Mouse (Mus musculus) liver, embryonic 13.5 days (tissue): Measurements from ENCODE around the gene Card10. TPM values are rescaled to one million over a fixed set of nuclear protein-coding genes. Genes with fewer than 3 reads are reported as not detected.

Experiments used
- ATAC-seq: fragments of 200-750 bp; cut with Nextera tagmentation; 2 replicates; pipeline ENCODE4 v1.8.0; 2017; ENCODE audit warnings: low read depth, mild to moderate bottlenecking, moderate number of reproducible peaks, moderate library complexity
- DNase-seq: peaks from one replicate; pipeline ENCODE4 v3.0.0; 2022
- H3K27ac ChIP-seq: fragments of 300-500 bp; sonication (generic); 2 replicates; pipeline ENCODE4 v1.5.1; 2015; ENCODE audit warnings: moderate library complexity, mild to moderate bottlenecking, inconsistent platforms
- H3K27me3 ChIP-seq: fragments of 300-500 bp; sonication (generic); 2 replicates; pipeline ENCODE4 v1.6.1; 2015; ENCODE audit warnings: mild to moderate bottlenecking, inconsistent platforms
- H3K36me3 ChIP-seq: fragments of 300-500 bp; sonication (generic); 2 replicates; pipeline ENCODE4 v1.6.1; 2015; ENCODE audit warnings: mild to moderate bottlenecking, inconsistent platforms
- H3K4me1 ChIP-seq: fragments of 300-500 bp; sonication (generic); replicated peaks from 2 replicates; pipeline ENCODE4 v1.6.1; 2015; ENCODE audit warnings: inconsistent platforms
- H3K4me2 ChIP-seq: fragments of 300-500 bp; sonication (generic); 2 replicates; pipeline ENCODE4 v1.6.1; 2015; ENCODE audit warnings: inconsistent platforms, mild to moderate bottlenecking, moderate library complexity
- H3K4me3 ChIP-seq: fragments of 300-500 bp; sonication (generic); replicated peaks from 2 replicates; pipeline ENCODE4 v1.5.1; 2015; ENCODE audit warnings: mild to moderate bottlenecking, inconsistent platforms
- H3K9ac ChIP-seq: fragments of 300-500 bp; sonication (generic); 2 replicates; pipeline ENCODE4 v1.6.1; 2015; ENCODE audit warnings: mild to moderate bottlenecking, inconsistent platforms
- H3K9me3 ChIP-seq: fragments of 300-500 bp; sonication (generic); replicated peaks from 2 replicates; pipeline ENCODE4 v1.6.1; 2016; ENCODE audit warnings: inconsistent platforms
- WGBS: fragments of 180-500 bp; shearing (Covaris S2); methylation state at CpG from one replicate; pipeline ENCODE4 v1.1.7; 2015; ENCODE audit not compliant: insufficient replicate concordance; 5-methylcytosine and 5-hydroxymethylcytosine counted together
- polyA plus RNA-seq: library from polyadenylated mRNA; unstranded; fragments of >200 nt; fragmentation: Nextera tagmentation; extraction: Ambion mirVana; gene quantifications from 2 replicates; pipeline ENCODE4 v1.2.1, GENCODE M21; 2015

The Card10 gene
- polyA plus RNA-seq, 1 experiment from 2014 or later, result 1.1 TPM

DNA sequence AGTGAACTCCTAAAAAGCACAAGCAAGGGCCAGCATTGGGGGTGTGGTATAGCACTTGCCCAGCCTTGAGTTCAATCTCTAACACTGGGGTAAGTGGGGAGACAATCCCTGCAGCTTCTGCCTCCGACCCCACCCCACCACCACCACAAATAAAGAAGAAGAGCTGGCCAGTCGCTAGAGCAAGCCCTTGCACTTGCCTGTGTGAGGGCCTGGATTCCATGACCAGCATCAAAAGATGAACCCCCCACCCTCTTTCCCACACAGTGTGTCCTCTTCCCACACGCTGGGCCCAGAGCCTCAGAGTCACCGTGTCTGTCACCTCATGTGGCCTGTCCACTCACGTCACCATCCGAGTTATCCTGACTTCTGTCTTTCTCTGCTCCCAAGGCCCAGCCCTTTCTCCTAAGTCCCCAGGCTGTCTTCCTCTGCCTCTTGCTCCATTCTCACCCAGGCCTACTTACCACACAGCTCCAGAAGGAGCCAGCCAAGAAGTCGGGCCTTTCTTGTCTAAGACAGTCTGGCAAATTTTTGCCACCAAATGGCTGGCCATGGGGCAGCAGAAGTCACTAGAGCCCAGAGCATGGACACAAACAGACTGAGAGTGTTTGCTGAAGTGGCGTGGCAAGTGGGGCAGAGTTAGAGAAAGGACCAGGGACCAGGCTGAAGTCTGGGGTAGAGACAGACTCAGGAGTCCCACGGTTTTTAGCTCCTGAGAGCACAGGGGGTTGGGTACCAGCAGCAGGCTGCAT, 32.4 kb downstream of the Card10 start:
- peak overlapping the region; percentile 79 for H3K4me2 ChIP-seq
- H3K9me3 ChIP-seq, result peaks cover 8% of the 10 kb centered on the region
- H3K27ac ChIP-seq, result no peak overlapping the region
- no peak overlapping the region for H3K4me3 ChIP-seq
- no peaks in the 10 kb centered on the region for H3K27me3 ChIP-seq
- 61% methylated on average over 9 of the region's 9 CpGs for WGBS
- no peak for ATAC-seq
- DNase-seq, result no peak
- H3K36me3 ChIP-seq, result peaks cover 8% of the 10 kb centered on the region
- no peak overlapping the region for H3K9ac ChIP-seq
- H3K4me1 ChIP-seq, result peaks cover 32% of the 10 kb centered on the region

DNA sequence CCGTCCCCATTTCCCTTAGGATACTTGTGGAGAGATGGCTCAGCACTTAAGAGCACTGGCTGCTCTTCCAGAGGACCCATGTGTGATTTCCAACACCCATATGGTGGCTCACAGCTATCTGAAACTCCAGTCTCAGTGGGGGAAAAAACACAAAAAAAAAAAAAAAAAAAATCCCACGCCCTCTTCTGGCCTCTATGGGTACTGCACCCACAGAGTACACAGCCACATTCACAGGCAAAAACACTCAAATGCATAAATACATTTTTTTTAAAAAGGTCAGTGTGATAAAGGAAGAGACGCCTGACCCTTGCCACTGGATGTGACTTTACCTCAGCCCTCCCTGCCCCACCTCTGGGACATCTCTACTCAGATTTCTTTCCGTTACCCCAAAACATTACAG, 33.8 kb downstream of the Card10 start:
- Histone ChIP-seq H3K4me3 (no peak overlapping the region), H3K9ac (no peak overlapping the region), H3K36me3 (peaks cover 8% of the 10 kb centered on the region), H3K9me3 (peaks cover 8% of the 10 kb centered on the region), H3K27me3 (no peaks in the 10 kb centered on the region), H3K4me2 (no peak overlapping the region), H3K4me1 (peaks cover 32% of the 10 kb centered on the region), H3K27ac (no peak overlapping the region)
- DNase-seq (no peak), ATAC-seq (no peak)
- 71% methylated on average over 4 of the region's 4 CpGs for WGBS

DNA sequence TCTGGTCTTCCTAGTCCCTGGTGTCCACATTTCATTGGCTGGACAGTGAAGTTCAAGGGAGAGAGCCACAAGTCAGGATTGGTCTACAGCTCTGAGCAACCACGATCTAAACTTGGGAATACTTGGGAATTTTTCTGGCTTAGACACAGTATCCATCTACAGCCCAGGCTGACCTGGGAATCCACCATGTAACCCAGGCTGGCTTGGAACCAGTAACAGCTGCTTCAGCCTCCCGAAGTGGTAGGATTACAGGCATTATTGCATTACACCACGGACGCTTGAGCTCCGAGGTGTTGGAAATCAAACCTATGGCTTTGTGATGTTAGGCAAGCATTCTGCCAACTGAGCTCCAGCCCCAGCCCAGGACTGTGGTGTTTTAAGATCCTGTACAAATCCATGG, 39.1 kb downstream of the Card10 start:
- no peak overlapping the region for H3K9ac ChIP-seq
- no peak overlapping the region for H3K4me2 ChIP-seq
- peaks cover 3% of the 10 kb centered on the region; the same call in 1 of the 2 replicates for H3K36me3 ChIP-seq
- DNase-seq, result no peak
- no peak overlapping the region for H3K27ac ChIP-seq
- no peaks in the 10 kb centered on the region for H3K9me3 ChIP-seq
- H3K4me1 ChIP-seq, result peaks cover 6% of the 10 kb centered on the region; the same call in 1 of the 2 replicates
- ATAC-seq, result no peak
- no peak overlapping the region for H3K4me3 ChIP-seq
- no peaks in the 10 kb centered on the region for H3K27me3 ChIP-seq
- 84% methylated on average over 5 of the region's 5 CpGs for WGBS

DNA sequence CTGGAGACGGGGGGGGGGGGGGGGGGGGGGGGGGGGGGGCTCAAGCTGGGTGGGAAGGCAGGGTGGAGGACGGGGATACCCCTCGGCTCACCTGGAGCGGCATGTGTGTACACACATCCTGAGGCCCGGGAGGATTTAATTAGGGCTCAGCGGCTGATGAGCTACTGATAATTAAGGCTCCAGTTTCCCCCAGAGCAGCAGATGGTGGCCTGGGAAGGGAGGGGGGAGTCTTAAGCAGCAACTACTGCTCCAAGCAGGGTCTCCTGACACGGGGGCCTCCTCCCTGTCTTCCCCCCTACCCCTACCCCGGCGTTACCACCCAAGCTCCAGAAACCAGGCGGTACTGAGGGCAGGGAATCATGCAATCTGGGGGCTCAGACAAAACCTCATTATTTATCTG, 39.6 kb downstream of the Card10 start:
- no peaks in the 10 kb centered on the region for H3K36me3 ChIP-seq
- WGBS, result 58% methylated on average over 9 of the region's 10 CpGs
- H3K27me3 ChIP-seq, result no peaks in the 10 kb centered on the region
- no peak overlapping the region for H3K9ac ChIP-seq
- no peaks in the 10 kb centered on the region for H3K9me3 ChIP-seq
- ATAC-seq (no peak), DNase-seq (no peak)
- no peak overlapping the region for H3K4me3 ChIP-seq
- peaks cover 6% of the 10 kb centered on the region; the same call in 1 of the 2 replicates for H3K4me1 ChIP-seq
- H3K27ac ChIP-seq, result no peak overlapping the region
- H3K4me2 ChIP-seq, result no peak overlapping the region

DNA sequence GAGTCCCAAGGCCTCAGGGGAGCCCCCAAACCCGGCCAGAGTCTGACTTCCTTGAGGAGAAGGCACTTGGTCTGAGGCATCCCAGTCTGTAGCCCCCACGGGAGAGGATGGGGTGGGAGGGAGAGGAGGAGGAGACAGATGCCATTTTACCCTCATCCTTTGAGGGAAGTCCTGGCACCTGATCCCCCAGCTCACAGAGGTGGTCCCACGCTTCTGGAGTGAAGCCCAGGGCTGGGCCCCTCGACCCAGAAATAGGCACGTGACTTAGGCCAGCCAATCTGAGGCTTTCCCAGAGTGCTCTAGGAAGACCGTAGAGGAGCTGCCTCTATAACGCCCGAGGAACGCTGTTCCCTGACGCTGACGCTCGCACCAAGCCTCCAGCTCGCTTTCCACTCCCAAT, 41.7 kb downstream of the Card10 start:
- no peak overlapping the region for H3K4me2 ChIP-seq
- ATAC-seq, result no peak
- H3K4me3 ChIP-seq, result no peak overlapping the region
- DNase-seq, result no peak
- no peaks in the 10 kb centered on the region for H3K9me3 ChIP-seq
- H3K4me1 ChIP-seq, result peaks cover 6% of the 10 kb centered on the region; the same call in 1 of the 2 replicates
- 68% methylated on average over 13 of the region's 13 CpGs for WGBS
- no peak overlapping the region for H3K27ac ChIP-seq
- H3K9ac ChIP-seq, result no peak overlapping the region
- H3K27me3 ChIP-seq, result no peaks in the 10 kb centered on the region
- no peaks in the 10 kb centered on the region for H3K36me3 ChIP-seq

DNA sequence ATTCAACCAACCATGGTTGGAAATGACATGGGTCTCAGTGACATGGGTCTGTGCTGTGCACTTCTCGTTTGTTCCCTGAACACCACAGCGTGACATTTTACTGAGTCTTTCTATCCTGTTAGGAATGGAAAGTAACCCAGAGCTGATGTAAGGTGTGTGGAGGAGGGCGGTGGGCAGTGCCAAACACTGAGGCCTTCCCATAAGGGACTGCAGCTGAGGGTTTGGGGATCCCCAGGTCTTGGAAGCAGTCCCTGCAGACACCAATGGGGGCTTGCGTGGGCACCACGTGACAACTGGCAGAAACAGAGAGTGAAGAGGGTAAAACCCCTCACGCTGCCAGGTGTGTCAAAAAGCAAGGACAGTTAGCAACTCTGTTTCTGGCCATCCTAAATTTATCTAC, 44.7 kb downstream of the Card10 start:
- Histone ChIP-seq H3K4me3 (no peak overlapping the region), H3K4me2 (no peak overlapping the region), H3K36me3 (no peaks in the 10 kb centered on the region), H3K4me1 (no peaks in the 10 kb centered on the region), H3K9ac (no peak overlapping the region), H3K27ac (no peak overlapping the region), H3K9me3 (no peaks in the 10 kb centered on the region), H3K27me3 (no peaks in the 10 kb centered on the region)
- DNase-seq (no peak), ATAC-seq (no peak)
- 75% methylated on average over 6 of the region's 6 CpGs for WGBS

DNA sequence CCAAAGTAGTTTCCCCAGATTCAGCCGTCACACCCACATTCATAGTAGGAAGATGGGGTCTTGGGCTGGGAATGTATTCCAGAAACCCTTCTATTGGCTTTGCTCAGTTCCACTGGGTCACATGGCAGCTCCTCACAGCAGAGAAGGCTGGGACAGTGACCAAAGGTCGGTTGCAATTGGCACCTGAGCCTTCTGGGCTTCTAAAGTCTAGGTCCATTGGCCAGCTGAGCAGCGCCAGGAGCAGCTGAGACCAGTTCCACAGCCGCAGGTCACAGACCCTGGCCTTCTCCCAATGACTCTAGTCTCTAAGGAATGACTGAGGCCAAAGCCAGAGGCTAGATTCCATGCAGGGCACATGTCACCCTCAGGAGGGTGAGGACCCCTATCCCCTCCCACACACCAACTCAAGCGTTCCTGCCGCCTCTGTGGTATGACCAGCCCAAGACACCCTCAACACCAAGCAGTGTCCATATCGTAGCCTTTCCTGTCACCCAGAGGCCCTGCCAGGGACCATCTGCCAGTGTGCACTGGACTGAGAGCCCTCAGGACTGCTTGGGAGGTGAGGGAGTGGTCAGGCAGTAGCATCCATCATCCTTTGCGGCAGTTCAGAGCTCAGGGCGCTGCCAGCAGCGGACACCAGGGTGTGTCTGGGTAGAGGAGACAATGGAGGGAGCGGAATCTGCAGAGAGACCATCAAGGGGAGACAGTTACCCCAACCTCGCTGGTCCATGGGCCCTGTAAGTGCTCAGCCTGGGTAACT, 46.7 kb downstream of the Card10 start:
- H3K4me1 ChIP-seq, result no peaks in the 10 kb centered on the region
- no peak for ATAC-seq
- no peak overlapping the region for H3K4me3 ChIP-seq
- WGBS, result 76% methylated on average over 12 of the region's 12 CpGs
- no peak overlapping the region for H3K4me2 ChIP-seq
- H3K9me3 ChIP-seq, result no peaks in the 10 kb centered on the region
- no peak overlapping the region for H3K27ac ChIP-seq
- H3K36me3 ChIP-seq, result no peaks in the 10 kb centered on the region
- DNase-seq, result no peak
- no peaks in the 10 kb centered on the region for H3K27me3 ChIP-seq
- no peak overlapping the region for H3K9ac ChIP-seq

DNA sequence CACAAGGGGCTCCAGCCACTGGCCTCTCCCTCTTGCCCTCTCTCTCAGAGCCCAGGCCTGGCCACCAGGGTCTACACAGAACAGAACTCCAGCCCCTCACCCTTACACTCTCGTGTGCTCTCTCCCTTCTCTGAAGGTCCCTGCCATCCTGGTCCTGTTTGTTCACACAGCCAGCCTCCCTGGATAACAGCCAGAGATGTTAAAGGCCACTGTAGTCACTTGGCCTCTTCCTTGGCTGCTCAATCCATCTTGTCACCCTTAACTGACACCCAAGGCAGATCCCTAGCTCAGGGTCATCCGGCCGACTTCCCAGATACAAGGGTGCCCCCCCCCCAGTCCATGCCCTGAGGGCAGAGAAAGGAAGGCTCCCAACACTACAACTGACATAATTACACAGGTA, 47.6 kb downstream of the Card10 start:
- Histone ChIP-seq H3K4me1 (no peaks in the 10 kb centered on the region), H3K4me3 (no peak overlapping the region), H3K36me3 (no peaks in the 10 kb centered on the region), H3K27ac (no peak overlapping the region), H3K4me2 (no peak overlapping the region), H3K9me3 (no peaks in the 10 kb centered on the region), H3K27me3 (no peaks in the 10 kb centered on the region), H3K9ac (no peak overlapping the region)
- ATAC-seq (no peak), DNase-seq (no peak)
- 65% methylated on average over 3 of the region's 3 CpGs for WGBS

DNA sequence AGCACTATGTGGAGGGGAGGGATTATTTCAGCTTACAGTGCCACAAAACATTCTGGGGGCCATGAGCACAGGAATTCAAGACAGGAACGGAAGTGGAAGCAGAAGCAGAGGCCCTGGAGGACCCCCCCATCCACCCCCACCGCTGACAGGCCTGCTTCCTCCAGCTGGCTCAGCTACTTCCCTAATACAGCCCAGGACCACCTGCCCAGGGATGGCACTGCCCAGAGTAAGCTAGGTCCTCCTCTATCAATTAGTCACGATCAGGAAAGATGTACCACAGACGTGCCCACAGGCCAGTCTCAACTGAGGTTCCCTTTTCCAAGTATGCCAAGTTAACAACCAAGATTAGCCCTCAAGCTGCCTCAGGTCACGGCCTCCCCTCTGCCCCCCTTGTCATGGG, 48.7 kb downstream of the Card10 start:
- no peaks in the 10 kb centered on the region for H3K36me3 ChIP-seq
- ATAC-seq, result no peak
- H3K9ac ChIP-seq, result no peak overlapping the region
- H3K9me3 ChIP-seq, result no peaks in the 10 kb centered on the region
- no peak for DNase-seq
- H3K4me2 ChIP-seq, result no peak overlapping the region
- no peak overlapping the region for H3K27ac ChIP-seq
- no peak overlapping the region for H3K4me3 ChIP-seq
- 25% methylated on average over 5 of the region's 5 CpGs for WGBS
- H3K4me1 ChIP-seq, result no peaks in the 10 kb centered on the region
- no peaks in the 10 kb centered on the region for H3K27me3 ChIP-seq

DNA sequence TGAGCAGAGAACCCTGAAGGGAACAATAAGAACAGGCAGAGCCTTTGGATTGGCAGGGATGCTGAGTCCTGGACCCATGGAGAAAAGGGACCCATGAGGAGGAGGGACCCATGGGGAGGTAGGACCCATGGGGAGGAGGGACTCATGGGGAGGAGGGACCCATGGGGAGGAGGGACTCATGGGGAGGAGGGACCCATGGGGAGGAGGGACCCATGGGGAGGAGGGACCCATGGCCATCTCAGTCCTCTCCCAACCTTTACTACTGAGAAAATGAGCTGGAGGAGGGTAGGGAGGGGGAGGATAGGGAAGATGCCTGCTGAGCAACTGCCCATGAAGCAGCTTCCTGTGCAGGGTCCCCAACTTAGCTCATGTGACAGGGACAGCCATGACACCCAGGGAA, 49.9 kb downstream of the Card10 start:
- Histone ChIP-seq H3K9ac (no peak overlapping the region), H3K36me3 (no peaks in the 10 kb centered on the region), H3K27me3 (no peaks in the 10 kb centered on the region), H3K27ac (no peak overlapping the region), H3K4me2 (no peak overlapping the region), H3K4me3 (no peak overlapping the region), H3K4me1 (no peaks in the 10 kb centered on the region), H3K9me3 (no peaks in the 10 kb centered on the region)
- ATAC-seq, result no peak
- no peak for DNase-seq

DNA sequence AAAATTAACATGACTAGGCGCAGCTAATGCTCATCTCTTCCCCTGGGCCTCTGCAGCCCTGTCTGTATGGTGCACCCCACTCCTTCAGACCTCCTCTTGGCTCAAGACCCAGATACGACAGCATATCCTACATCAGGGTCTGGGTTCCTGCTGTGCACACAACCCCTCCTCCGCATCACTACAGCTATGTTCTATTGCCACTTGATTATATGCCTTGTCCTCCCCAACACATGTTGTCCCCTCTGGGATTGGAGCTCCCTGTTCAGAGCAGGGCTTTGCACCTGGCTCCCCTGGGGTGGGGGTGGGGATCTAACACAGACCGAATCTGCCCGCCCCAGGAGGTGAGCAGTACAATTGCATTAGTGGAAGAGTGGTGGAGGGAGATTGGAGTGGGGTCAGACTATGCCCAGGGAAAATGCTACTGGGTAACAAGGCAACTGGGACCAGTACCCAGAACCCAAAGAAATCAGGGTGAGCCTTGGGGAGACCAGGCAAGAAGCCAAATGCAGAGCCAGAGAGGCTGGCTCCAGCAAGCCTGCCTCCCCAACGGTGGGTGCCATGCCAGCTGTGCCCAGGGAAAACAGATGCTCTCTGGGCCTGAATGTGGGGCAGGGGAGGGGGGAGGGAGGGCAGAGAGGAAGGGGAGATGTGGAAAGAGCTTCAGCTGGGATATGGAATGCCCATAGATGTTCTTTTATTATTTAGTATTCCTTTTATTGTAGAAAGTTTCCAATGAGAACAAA, 52.1 kb downstream of the Card10 start:
- no peak overlapping the region for H3K9ac ChIP-seq
- H3K4me3 ChIP-seq, result no peak overlapping the region
- WGBS, result 58% methylated on average over 6 of the region's 6 CpGs
- no peak for ATAC-seq
- no peaks in the 10 kb centered on the region for H3K4me1 ChIP-seq
- no peak overlapping the region for H3K4me2 ChIP-seq
- no peaks in the 10 kb centered on the region for H3K9me3 ChIP-seq
- H3K27ac ChIP-seq, result no peak overlapping the region
- DNase-seq, result no peak
- no peaks in the 10 kb centered on the region for H3K36me3 ChIP-seq
- no peaks in the 10 kb centered on the region for H3K27me3 ChIP-seq
